Mouse (Mus musculus) C2C12 (cell line): ENCODE results near the gene Lrrc49. TPM values are rescaled to one million over a fixed set of nuclear protein-coding genes. Genes with fewer than 3 reads are reported as not detected.

ENCODE experiments used
- H3K27me3 ChIP-seq: one replicate; pipeline ENCODE4 v1.6.1; 2011; ENCODE audit not compliant: control insufficient read depth, insufficient read depth, insufficient read length
- H3K36me3 ChIP-seq: one replicate; pipeline ENCODE4 v1.6.1; 2011; ENCODE audit not compliant: control insufficient read depth, insufficient read depth
- H3K4me3 ChIP-seq: one replicate; pipeline ENCODE4 v1.5.1; 2011; ENCODE audit warnings: mild to moderate bottlenecking, control low read depth; ENCODE audit not compliant: poor library complexity, insufficient read depth, severe bottlenecking
- H3K79me2 ChIP-seq: one replicate; pipeline ENCODE4 v1.6.1; 2011; ENCODE audit not compliant: control insufficient read depth, insufficient read depth
- H3K79me3 ChIP-seq: one replicate; pipeline ENCODE4 v1.6.1; 2011; ENCODE audit warnings: low read depth, control low read depth
- H3ac ChIP-seq: one replicate; pipeline ENCODE3; 2011; ENCODE audit warnings: low read depth; ENCODE audit not compliant: control insufficient read depth, insufficient read length
- CEBPB ChIP-seq: IDR thresholded peaks from one replicate; pipeline ENCODE4 v1.6.1; 2011; ENCODE audit warnings: low read depth, mild to moderate bottlenecking, control low read depth, moderate library complexity
- CTCF ChIP-seq: IDR thresholded peaks from one replicate; pipeline ENCODE4 v1.5.1; 2011; ENCODE audit not compliant: control insufficient read depth, insufficient read depth, insufficient read length
- FOSL1 ChIP-seq: IDR thresholded peaks from one replicate; pipeline ENCODE4 v1.8.0; 2011; ENCODE audit warnings: mild to moderate bottlenecking, low read length; ENCODE audit not compliant: poor library complexity, insufficient read depth, severe bottlenecking
- MAX ChIP-seq: IDR thresholded peaks from one replicate; pipeline ENCODE4 v1.6.1; 2011; ENCODE audit warnings: mild to moderate bottlenecking, control low read depth
- MYOD1 ChIP-seq: IDR thresholded peaks from one replicate; pipeline ENCODE4 v1.6.1; 2011; ENCODE audit warnings: low read depth; ENCODE audit not compliant: control insufficient read depth, insufficient read length
- MYOG ChIP-seq: IDR thresholded peaks from one replicate; pipeline ENCODE4 v1.6.1; 2011; ENCODE audit not compliant: control insufficient read depth, insufficient read length; ENCODE audit errors: extremely low read depth
- USF1 ChIP-seq: IDR thresholded peaks from one replicate; pipeline ENCODE4 v1.6.1; 2011; ENCODE audit warnings: low read depth, mild to moderate bottlenecking, control low read depth, moderate library complexity
- polyA plus RNA-seq: library from polyadenylated mRNA; unstranded; fragments of >200 nt; fragmentation: generic; extraction: Trizol; gene quantifications from one replicate; pipeline ENCODE4 v1.2.1, GENCODE M21; 2012; ENCODE audit warnings: missing spikeins

The Lrrc49 gene
- polyA plus RNA-seq, 1 experiment: 5.9 TPM

DNA sequence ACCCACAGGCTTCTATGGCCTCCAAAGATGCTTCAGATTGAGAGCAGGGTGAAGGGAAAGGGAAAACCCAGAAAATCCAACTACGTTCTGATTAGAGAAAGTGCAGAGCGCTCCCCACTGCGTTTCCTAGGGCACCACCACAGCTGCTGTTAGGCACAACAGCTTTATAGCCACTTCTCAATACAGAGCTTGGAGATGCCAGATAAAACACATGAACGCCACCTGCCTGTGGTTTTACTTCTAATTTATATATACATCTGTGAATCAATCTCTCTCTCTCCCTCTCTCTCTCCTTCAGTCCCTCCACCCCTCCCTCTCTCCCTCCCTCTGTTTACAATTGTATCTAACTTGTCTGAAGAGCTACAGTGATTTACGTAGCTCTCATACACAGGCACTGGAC, 95.6 kb downstream of the Lrrc49 start:
- no peaks in the 10 kb centered on the region for H3K79me3 ChIP-seq
- H3K27me3 ChIP-seq: no peaks in the 10 kb centered on the region
- no peaks in the 10 kb centered on the region for H3K79me2 ChIP-seq
- no peak overlapping the region for H3ac ChIP-seq
- H3K36me3 ChIP-seq: no peaks in the 10 kb centered on the region
- TF ChIP-seq CEBPB: no peak
- no peak overlapping the region for H3K4me3 ChIP-seq

DNA sequence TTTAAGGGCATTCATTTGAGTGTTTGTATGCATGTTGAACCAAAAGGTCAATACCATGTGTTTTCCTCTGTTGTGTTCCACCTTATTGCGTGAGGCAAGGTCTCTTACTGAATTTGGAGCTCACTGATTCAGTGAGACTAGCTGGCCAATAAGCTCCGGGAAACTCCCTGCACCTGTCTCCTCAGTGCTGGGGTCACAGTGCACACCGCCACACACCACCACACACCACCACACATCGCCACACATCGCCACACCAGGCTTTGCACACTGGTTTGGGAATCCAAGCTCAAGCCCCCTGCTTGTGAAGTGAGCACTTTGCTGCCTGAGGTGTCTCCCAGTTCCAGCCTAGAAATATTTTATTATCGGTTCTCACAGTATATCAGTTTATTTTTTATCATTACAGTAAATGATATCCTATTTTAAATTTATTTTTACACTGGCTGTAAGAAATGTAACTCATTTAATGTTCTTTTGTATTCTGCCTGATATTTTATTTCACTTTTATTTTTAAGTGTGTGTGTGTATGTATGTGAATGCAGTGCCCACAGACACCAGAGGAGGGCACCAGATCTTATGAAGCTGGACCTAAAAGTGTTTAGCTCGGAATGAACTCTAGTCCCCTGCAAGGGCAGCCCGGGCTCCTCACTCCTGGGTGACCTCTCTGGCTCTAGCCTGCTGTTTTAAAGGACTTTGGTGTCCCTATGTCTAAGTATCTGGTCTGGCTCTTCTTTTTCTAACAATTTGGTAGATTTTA, 96.9 kb downstream of the Lrrc49 start:
- no peak overlapping the region for H3K4me3 ChIP-seq
- no peaks in the 10 kb centered on the region for H3K79me2 ChIP-seq
- H3K79me3 ChIP-seq: no peaks in the 10 kb centered on the region
- no peak overlapping the region for H3ac ChIP-seq
- no peak for TF ChIP-seq CTCF
- no peak for TF ChIP-seq CEBPB
- TF ChIP-seq MAX: no peak
- no peak for TF ChIP-seq MYOD1
- no peak for TF ChIP-seq MYOG
- no peak for TF ChIP-seq USF1
- TF ChIP-seq FOSL1: no peak
- H3K27me3 ChIP-seq: no peaks in the 10 kb centered on the region
- H3K36me3 ChIP-seq: no peaks in the 10 kb centered on the region

DNA sequence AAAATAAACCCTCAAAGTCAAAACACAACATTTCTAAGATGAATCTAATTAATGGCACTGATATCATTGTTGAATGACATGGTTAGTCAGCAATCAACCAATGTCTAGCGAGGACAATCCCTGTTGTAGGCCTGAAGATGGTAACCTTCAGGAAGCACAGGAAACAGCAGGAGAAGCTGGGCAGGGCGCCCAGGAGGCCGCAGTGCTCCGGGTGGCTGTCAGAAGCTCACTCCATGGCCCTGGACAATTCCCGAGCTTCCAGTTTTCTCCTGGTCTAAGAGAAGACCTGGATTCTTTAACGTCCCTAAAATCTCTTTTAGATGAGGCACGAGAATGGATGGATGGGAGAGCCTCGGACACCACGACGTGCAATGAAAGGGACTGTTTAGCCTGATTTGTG, 99.0 kb downstream of the Lrrc49 start:
- no peak for TF ChIP-seq MYOD1
- H3K4me3 ChIP-seq: no peak overlapping the region
- no peaks in the 10 kb centered on the region for H3K79me2 ChIP-seq
- H3ac ChIP-seq: no peak overlapping the region
- H3K27me3 ChIP-seq: no peaks in the 10 kb centered on the region
- no peaks in the 10 kb centered on the region for H3K36me3 ChIP-seq
- no peaks in the 10 kb centered on the region for H3K79me3 ChIP-seq

DNA sequence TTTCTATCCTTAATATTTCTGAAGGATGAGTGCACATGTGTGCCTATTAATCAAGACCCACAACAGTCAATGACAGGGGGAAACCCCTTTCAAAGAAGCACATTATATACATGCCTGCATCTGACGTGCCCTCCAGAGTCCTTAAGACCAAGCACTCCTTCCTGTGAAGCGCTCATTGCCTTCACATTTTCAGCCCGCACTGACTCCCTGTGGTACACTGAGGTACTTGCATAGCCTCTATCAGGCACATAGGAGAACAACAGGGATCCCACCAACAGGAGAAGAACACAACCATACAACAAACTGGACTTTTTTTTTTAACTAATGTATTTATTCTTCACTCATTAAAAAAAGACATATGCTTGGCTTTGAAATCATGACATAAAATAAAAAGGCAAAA, 101.0 kb downstream of the Lrrc49 start:
- H3K4me3 ChIP-seq: no peak overlapping the region
- no peaks in the 10 kb centered on the region for H3K79me2 ChIP-seq
- no peak overlapping the region for H3ac ChIP-seq
- no peaks in the 10 kb centered on the region for H3K36me3 ChIP-seq
- H3K79me3 ChIP-seq: no peaks in the 10 kb centered on the region
- no peak for TF ChIP-seq MYOG
- TF ChIP-seq MYOD1: no peak
- no peak for TF ChIP-seq USF1
- no peak for TF ChIP-seq CEBPB
- no peak for TF ChIP-seq CTCF
- H3K27me3 ChIP-seq: no peaks in the 10 kb centered on the region

DNA sequence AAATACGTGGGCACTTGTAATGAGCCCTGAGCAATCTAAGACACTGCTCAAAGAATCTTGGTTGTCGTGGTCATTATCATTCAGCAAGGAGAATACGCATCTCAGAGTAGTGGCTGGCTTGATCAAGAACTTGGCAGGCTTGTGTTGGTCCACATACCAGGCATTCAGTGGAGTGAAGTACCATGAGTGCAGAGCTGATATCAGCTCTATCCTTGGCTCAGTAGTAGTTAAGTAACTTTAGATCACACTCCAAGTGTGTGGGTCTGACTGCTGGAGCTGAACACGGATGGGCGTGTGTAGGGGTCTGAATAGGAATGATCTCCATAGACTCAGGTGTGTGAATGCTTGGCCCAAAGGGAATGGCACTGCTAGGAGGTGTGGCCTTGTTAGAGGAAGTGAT, 102.8 kb downstream of the Lrrc49 start:
- TF ChIP-seq FOSL1 (no peak), MYOD1 (no peak), MYOG (no peak), CEBPB (no peak), USF1 (no peak), CTCF (no peak), MAX (no peak)
- H3ac ChIP-seq: no peak overlapping the region
- H3K79me3 ChIP-seq: no peaks in the 10 kb centered on the region
- no peak overlapping the region for H3K4me3 ChIP-seq
- H3K36me3 ChIP-seq: no peaks in the 10 kb centered on the region
- no peaks in the 10 kb centered on the region for H3K27me3 ChIP-seq
- no peaks in the 10 kb centered on the region for H3K79me2 ChIP-seq

DNA sequence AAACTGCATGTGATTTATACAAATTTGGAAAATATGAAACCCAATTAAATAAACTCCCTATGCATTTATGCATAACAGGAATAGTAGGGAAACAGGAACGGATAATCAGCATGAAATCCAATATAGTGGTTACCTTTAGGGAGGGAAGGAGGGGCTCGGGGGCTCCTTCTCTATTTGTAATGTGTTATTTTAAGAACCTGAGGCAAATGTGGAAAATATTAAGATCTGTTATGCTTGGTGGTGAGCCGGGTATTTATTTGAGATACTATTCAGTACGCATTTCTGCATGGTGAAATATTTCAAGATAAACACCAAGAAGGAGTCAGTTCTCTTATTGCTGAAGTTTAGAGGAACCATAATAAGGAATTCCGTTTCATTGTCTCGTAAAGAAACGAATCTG, 105.4 kb downstream of the Lrrc49 start:
- no peaks in the 10 kb centered on the region for H3K79me2 ChIP-seq
- H3K4me3 ChIP-seq: no peak overlapping the region
- TF ChIP-seq FOSL1 (no peak), CEBPB (no peak), CTCF (no peak), USF1 (no peak), MYOG (no peak), MYOD1 (no peak), MAX (no peak)
- H3ac ChIP-seq: no peak overlapping the region
- no peaks in the 10 kb centered on the region for H3K27me3 ChIP-seq
- H3K79me3 ChIP-seq: no peaks in the 10 kb centered on the region
- H3K36me3 ChIP-seq: no peaks in the 10 kb centered on the region
